Mouse (Mus musculus) adrenal gland (tissue): Measurements from ENCODE around the gene Syp.

Experiments
- intact Hi-C: fragments of 180-260 bp; cut with DNase I; formaldehyde crosslinking; loops from one replicate; pipeline ENCODE4 v1.15.1; 2025

The Syp gene

DNA sequence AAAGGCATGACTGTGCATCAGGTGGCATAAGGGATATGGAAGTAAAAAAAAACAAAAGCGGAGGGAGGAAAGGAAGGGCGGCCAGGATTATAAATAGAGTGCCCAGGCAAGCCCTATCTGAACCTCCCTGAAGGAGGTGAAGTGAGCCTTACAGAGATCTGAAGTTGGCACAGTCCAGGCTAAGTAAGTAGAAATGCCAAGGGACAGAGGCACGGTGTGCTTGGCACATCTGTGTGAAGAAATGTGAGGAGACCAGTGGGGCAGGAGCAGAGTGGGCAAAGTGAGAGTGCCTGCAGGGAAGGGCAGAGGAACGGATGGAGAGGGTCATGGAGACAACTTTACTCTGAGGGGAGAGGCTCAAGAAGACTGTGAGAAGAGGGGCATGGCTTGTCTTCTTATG lies 22.8 kb downstream of the Syp start:
- intact Hi-C loops: no loop called here

GRCm38 (mm10) chrX:7662936-7663335 lies 24.7 kb downstream of the Syp start:
- intact Hi-C loops: no loop called here

DNA sequence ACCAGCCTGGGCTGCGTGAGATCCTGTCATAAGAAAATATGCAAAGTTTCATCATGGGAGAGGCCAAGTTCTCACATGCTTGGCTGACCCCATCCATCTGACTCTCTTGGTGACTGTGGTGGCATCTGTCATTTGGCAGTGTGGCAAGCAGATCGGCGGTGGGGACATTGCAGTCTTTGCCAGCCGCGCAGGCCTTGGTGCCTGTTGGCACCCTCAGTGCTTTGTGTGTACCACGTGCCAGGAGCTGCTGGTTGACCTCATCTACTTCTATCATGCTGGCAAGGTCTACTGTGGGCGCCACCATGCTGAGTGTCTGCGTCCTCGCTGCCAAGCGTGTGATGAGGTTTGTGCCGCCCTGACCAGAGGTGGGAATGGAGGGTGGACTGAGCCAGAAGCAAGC lies 26.5 kb downstream of the Syp start:
- intact Hi-C loops: no loop called here

GRCm38 (mm10) chrX:7665739-7666502 lies 27.6 kb downstream of the Syp start:
- intact Hi-C loops: no loop called here

DNA sequence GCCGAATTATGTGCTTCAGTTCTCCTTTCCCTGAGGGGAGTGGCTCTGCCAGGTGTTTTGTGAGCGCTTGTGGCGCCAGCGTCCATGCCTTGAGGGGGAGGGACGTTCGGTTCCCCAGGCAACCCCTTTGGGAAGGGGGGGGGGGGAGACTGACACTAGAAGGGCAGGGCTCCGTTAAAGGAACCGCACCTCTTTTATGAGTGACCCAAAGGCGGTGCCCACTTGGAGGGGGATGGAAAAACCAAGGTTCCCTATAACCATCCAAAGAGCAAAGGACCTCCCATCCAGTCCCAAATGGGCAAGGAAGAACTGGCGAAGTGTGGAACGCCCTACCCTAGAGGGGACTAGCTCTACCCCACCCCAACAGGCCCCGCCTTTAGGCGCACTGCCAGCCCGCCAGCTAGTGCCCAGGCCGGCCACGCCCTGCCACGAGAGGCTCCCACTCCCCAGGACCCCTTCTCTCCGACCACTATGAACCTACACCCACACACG lies 32.2 kb downstream of the Syp start:
- intact Hi-C loops: loop anchor here (10.0 kb wide), 1 partner anchor 246 kb away; no protein-coding TSS in a partner anchor

GRCm38 (mm10) chrX:7670921-7671623 lies 32.8 kb downstream of the Syp start, which contains the start of gene Plp2:
Gene Plp2 (minus strand): TSS chrX:7671390.
- intact Hi-C loops: loop anchor here (10.0 kb wide), 1 partner anchor 246 kb away; no protein-coding TSS in a partner anchor

GRCm38 (mm10) chrX:7672739-7673138 lies 34.5 kb downstream of the Syp start:
- intact Hi-C loops: loop anchor here (10.0 kb wide), 1 partner anchor 248 kb away; no protein-coding TSS in a partner anchor

- intact Hi-C loops: loop anchor here (10.0 kb wide), 1 partner anchor 249 kb away; no protein-coding TSS in a partner anchor
Measured at GRCm38 (mm10) chrX:7673578-7674281, 35.5 kb downstream of the Syp start.

GRCm38 (mm10) chrX:7674284-7675000 lies 36.2 kb downstream of the Syp start:
- intact Hi-C loops: loop anchor here (10.0 kb wide), 1 partner anchor 250 kb away; no protein-coding TSS in a partner anchor

DNA sequence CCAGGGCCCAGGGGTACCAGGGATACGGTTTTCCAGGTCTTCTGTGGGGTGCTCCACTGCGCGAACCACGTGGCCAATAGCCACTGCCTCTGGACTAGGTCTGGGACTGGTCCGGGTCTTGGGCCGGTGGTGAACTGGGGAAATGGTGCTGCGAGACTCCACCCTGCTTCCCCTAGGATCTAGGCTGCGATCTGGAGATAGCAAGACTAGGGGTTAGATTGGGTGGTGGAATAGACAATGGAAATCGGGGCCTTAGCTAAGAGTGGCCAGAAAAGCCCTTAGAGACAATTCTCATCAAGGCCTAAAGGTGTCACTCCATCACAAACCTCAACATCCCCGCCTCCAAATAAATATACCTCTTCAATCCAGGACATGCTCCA lies 36.7 kb downstream of the Syp start:
- intact Hi-C loops: loop anchor here (10.0 kb wide), 1 partner anchor 250 kb away; no protein-coding TSS in a partner anchor

- intact Hi-C loops: loop anchor here (10.0 kb wide), 1 partner anchor 254 kb away; no protein-coding TSS in a partner anchor
Measured at GRCm38 (mm10) chrX:7678986-7679385, 40.7 kb downstream of the Syp start.

- intact Hi-C loops: loop anchor here (10.0 kb wide), 1 partner anchor 255 kb away; no protein-coding TSS in a partner anchor
Measured at GRCm38 (mm10) chrX:7679405-7680056, 41.3 kb downstream of the Syp start.

DNA sequence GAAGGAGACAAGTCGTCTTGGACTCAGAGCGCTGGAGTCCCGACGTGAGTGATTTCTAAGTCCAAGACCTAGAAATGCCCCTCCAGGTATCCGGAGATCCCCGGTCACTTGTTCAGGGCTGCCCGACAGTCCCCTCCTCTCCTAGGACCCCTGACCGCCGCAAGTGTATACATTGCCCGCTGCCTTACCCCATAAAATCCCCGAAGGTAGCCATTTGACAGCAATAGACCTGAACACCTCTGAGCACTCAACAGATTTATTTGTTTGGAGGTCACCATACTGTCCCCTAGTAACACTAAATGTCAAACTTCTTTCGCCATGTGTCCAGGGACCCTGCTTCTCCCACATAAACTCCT lies 41.8 kb downstream of the Syp start:
- intact Hi-C loops: no loop called here

DNA sequence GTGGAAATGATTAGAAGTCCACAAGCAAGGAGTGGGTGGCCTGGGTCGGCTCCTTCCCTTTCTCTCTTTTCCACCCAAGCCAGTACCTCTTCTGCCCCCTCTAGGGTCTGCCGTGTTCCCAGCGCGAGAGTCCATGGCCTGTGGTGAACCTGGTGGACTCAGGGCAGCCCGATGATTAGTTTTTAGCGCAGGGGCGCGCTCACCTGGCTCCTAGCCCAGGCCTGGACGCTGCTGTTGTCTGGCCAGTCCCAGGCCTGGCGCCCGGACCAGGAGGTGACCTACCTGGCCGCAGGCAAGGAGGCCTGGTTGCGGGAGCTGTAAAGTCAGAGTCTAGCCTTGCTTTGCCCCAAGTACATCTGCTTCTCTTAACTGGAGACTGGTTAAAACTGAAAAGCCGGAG lies 42.6 kb downstream of the Syp start, which contains the start of gene Magix:
Gene Magix, minus strand, starts transcription at position 388 of the 400 bp plus-strand sequence.
- intact Hi-C loops: no loop called here

DNA sequence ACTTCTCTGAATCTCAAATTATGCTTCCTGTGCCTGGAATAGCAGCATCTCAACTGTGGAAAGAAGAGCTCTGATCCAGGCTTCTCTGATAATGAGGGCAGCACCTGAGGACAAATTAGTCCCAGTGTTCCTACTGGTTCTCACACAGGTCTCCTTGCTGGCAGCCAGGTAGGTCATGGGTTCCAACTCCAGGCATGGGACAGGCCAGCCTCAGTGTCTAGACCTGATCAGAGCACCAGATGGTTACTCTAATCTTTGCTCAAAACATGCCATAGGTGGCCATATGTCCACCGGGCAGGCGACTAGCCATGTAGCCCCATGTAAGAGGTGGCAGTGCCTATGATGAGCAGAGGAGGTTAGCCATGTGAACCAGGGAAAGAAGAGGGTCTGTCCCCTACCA lies 50.0 kb downstream of the Syp start:
- intact Hi-C loops: no loop called here

DNA sequence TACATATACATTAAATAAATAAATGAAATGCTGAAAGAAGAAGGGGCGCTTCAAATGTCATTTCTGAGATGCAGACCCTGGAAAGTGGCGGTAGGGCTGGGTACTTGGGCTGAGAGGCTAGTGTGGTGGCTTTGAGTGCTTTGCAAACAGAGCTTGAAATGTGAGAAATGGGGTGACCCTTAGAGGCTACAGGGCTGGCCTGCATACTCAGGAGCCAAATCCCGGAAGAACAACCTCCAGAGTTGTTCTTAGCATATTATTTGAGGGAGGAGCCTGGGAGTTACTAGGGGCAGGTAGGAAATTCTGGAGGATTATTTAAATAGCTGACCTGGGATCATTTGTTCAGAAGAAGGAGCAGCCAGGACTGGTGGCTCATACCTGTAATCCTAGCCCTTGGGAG lies 52.2 kb downstream of the Syp start:
- intact Hi-C loops: no loop called here

DNA sequence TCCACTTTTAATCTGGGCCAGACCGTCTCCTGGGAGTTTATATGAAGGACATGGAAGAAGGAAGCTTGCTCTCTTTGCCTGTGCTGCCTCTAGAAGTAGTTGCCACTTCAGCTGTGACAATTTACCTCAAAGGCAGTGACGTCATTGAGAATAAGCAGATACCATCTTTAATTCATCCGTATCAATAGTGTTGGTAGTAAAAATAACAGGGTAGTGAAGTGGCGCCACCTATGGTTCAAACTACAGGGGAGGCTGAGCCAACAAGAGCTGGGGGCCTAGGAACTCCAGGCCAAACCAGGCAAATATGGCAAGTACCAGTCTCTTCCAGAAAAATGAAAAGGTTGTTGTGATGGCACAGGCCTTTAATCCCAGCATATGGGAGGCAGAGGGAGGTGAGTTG lies 54.6 kb downstream of the Syp start:
- intact Hi-C loops: no loop called here

DNA sequence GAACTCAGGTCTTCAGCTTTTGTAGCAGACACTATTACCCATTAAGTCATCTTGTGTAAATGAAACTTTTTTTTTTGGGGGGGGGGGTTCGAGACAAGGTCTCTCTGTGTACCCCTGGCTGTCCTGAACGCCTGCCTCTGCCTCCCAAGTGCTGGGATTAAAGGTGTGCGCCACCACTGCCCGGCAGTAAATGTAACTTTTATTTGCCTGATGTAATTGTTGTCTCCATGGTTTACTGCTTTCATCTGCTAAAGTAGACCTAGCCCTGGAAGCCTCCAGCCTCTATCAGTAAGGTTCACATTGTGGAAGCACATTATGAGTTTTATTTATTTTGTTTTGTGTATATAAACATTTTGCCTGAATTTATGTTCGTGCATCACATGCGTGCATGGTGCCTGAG lies 58.2 kb downstream of the Syp start:
- intact Hi-C loops: no loop called here

DNA sequence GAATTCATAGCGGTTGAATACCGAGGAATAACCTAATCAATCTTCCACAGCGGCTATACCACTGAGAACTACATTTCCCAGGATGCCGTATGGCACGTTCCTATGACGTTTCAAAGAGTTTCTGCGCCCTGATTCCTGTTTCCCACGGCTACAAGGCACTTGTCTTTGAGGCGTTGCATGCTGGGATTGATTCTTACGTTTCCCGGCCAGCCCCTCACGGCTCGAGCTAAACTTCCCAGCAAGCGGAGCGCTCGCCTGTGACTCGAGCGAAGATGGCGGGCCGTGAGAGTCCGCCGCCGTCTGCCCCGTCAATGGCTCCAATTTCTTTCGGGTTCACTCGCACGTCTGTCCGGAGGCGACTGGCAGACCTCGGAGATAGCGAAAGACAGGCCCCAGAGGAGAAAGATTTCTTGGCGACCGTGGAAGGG lies 58.7 kb downstream of the Syp start, which contains the start of gene Gpkow:
Gene Gpkow, plus strand, starts transcription at position 178 of the 428 bp plus-strand sequence.
- intact Hi-C loops: no loop called here
